Mouse (Mus musculus): ENCODE data around the gene Asb15. TPM values are rescaled to one million over a fixed set of nuclear protein-coding genes. Genes with fewer than 3 reads are reported as not detected.

Asb15 gene
- polyA plus RNA-seq, 1 experiment from 2014 or later: not detected

- Histone ChIP-seq H3K9me3 (ENCODE audit: control insufficient read depth, low read length) (no peaks in the 10 kb centered on the region), H3K36me3 (ENCODE audit: control insufficient read depth, insufficient read depth, low read length) (no peaks in the 10 kb centered on the region), H3K4me3 (ENCODE audit: low read depth, low read length) (no peak overlapping the region), H3K4me1 (replicated peaks; ENCODE audit: control insufficient read depth, insufficient read depth, low read length) (no peaks in the 10 kb centered on the region), H3K4me2 (no peak overlapping the region), H3K27me3 (replicated peaks; ENCODE audit: control insufficient read depth, insufficient read depth, low read length) (no peaks in the 10 kb centered on the region), H3K9ac (ENCODE audit: low read depth, low read length) (no peak overlapping the region), H3K27ac (ENCODE audit: low read depth, low read length) (no peak overlapping the region)
- DNase-seq (ENCODE audit: low spot score) (no peak), ATAC-seq (replicated peaks; ENCODE audit: low FRiP score) (no peak)
- WGBS: 86% methylated on average over 6 of the region's 6 CpGs
Observed at GRCm38 (mm10) chr6:24599179-24599578, 71.2 kb downstream of the Asb15 start.

GRCm38 (mm10) chr6:24599639-24600038, 71.7 kb downstream of the Asb15 start:
- Histone ChIP-seq H3K4me3 (ENCODE audit: low read depth, low read length) (no peak overlapping the region), H3K9ac (ENCODE audit: low read depth, low read length) (no peak overlapping the region), H3K27me3 (replicated peaks; ENCODE audit: control insufficient read depth, insufficient read depth, low read length) (no peaks in the 10 kb centered on the region), H3K36me3 (ENCODE audit: control insufficient read depth, insufficient read depth, low read length) (no peaks in the 10 kb centered on the region), H3K9me3 (ENCODE audit: control insufficient read depth, low read length) (no peaks in the 10 kb centered on the region), H3K27ac (ENCODE audit: low read depth, low read length) (no peak overlapping the region), H3K4me2 (no peak overlapping the region), H3K4me1 (replicated peaks; ENCODE audit: control insufficient read depth, insufficient read depth, low read length) (no peaks in the 10 kb centered on the region)
- 83% methylated on average over 5 of the region's 5 CpGs for WGBS
- no peak for DNase-seq (ENCODE audit: low spot score)
- no peak for ATAC-seq (replicated peaks; ENCODE audit: low FRiP score)

GRCm38 (mm10) chr6:24600134-24600533, 72.2 kb downstream of the Asb15 start:
- ATAC-seq (replicated peaks; ENCODE audit: low FRiP score) (no peak), DNase-seq (ENCODE audit: low spot score) (no peak)
- whole genome bisulfite sequencing: 76% methylated on average over 6 of the region's 6 CpGs
- H3K4me3 ChIP-seq (ENCODE audit: low read depth, low read length): no peak overlapping the region
- H3K4me1 ChIP-seq (replicated peaks; ENCODE audit: control insufficient read depth, insufficient read depth, low read length): no peaks in the 10 kb centered on the region
- H3K27ac ChIP-seq (ENCODE audit: low read depth, low read length): no peak overlapping the region
- no peaks in the 10 kb centered on the region for H3K27me3 ChIP-seq (replicated peaks; ENCODE audit: control insufficient read depth, insufficient read depth, low read length)
- no peak overlapping the region for H3K9ac ChIP-seq (ENCODE audit: low read depth, low read length)
- no peak overlapping the region for H3K4me2 ChIP-seq
- no peaks in the 10 kb centered on the region for H3K9me3 ChIP-seq (ENCODE audit: control insufficient read depth, low read length)
- no peaks in the 10 kb centered on the region for H3K36me3 ChIP-seq (ENCODE audit: control insufficient read depth, insufficient read depth, low read length)

- H3K4me3 ChIP-seq (ENCODE audit: low read depth, low read length): no peak overlapping the region
- DNase-seq (ENCODE audit: low spot score): no peak
- no peaks in the 10 kb centered on the region for H3K36me3 ChIP-seq (ENCODE audit: control insufficient read depth, insufficient read depth, low read length)
- no peak overlapping the region for H3K27ac ChIP-seq (ENCODE audit: low read depth, low read length)
- no peak overlapping the region for H3K4me2 ChIP-seq
- no peak for ATAC-seq (replicated peaks; ENCODE audit: low FRiP score)
- no peaks in the 10 kb centered on the region for H3K4me1 ChIP-seq (replicated peaks; ENCODE audit: control insufficient read depth, insufficient read depth, low read length)
- H3K9me3 ChIP-seq (ENCODE audit: control insufficient read depth, low read length): no peaks in the 10 kb centered on the region
- no peaks in the 10 kb centered on the region for H3K27me3 ChIP-seq (replicated peaks; ENCODE audit: control insufficient read depth, insufficient read depth, low read length)
- H3K9ac ChIP-seq (ENCODE audit: low read depth, low read length): no peak overlapping the region
- 69% methylated on average over 4 of the region's 4 CpGs for WGBS
Observed at GRCm38 (mm10) chr6:24600726-24601125, 72.8 kb downstream of the Asb15 start.

GRCm38 (mm10) chr6:24601668-24602067, 73.7 kb downstream of the Asb15 start:
- Histone ChIP-seq H3K36me3 (ENCODE audit: control insufficient read depth, insufficient read depth, low read length) (no peaks in the 10 kb centered on the region), H3K9me3 (ENCODE audit: control insufficient read depth, low read length) (no peaks in the 10 kb centered on the region), H3K27me3 (replicated peaks; ENCODE audit: control insufficient read depth, insufficient read depth, low read length) (no peaks in the 10 kb centered on the region), H3K4me2 (no peak overlapping the region), H3K9ac (ENCODE audit: low read depth, low read length) (no peak overlapping the region), H3K4me3 (ENCODE audit: low read depth, low read length) (no peak overlapping the region), H3K27ac (ENCODE audit: low read depth, low read length) (no peak overlapping the region), H3K4me1 (replicated peaks; ENCODE audit: control insufficient read depth, insufficient read depth, low read length) (no peaks in the 10 kb centered on the region)
- 41% methylated on average over 1 of the region's 1 CpGs for WGBS
- ATAC-seq (replicated peaks; ENCODE audit: low FRiP score) (no peak), DNase-seq (ENCODE audit: low spot score) (no peak)

- no peak for ATAC-seq (replicated peaks; ENCODE audit: low FRiP score)
- 68% methylated on average over 3 of the region's 3 CpGs for WGBS
- DNase-seq (ENCODE audit: low spot score): no peak
- Histone ChIP-seq H3K4me3 (ENCODE audit: low read depth, low read length) (no peak overlapping the region), H3K9me3 (ENCODE audit: control insufficient read depth, low read length) (no peaks in the 10 kb centered on the region), H3K4me1 (replicated peaks; ENCODE audit: control insufficient read depth, insufficient read depth, low read length) (no peaks in the 10 kb centered on the region), H3K4me2 (no peak overlapping the region), H3K27me3 (replicated peaks; ENCODE audit: control insufficient read depth, insufficient read depth, low read length) (no peaks in the 10 kb centered on the region), H3K27ac (ENCODE audit: low read depth, low read length) (no peak overlapping the region), H3K9ac (ENCODE audit: low read depth, low read length) (no peak overlapping the region), H3K36me3 (ENCODE audit: control insufficient read depth, insufficient read depth, low read length) (no peaks in the 10 kb centered on the region)
Observed at GRCm38 (mm10) chr6:24602351-24602750, 74.4 kb downstream of the Asb15 start.

- H3K36me3 ChIP-seq (ENCODE audit: control insufficient read depth, insufficient read depth, low read length): no peaks in the 10 kb centered on the region; the same call in 1 of the 2 replicates
- H3K9ac ChIP-seq (ENCODE audit: low read depth, low read length): no peak overlapping the region
- no peaks in the 10 kb centered on the region for H3K4me1 ChIP-seq (replicated peaks; ENCODE audit: control insufficient read depth, insufficient read depth, low read length)
- no peaks in the 10 kb centered on the region for H3K9me3 ChIP-seq (ENCODE audit: control insufficient read depth, low read length)
- WGBS: 67% methylated on average over 5 of the region's 5 CpGs
- H3K4me2 ChIP-seq: no peak overlapping the region
- ATAC-seq (replicated peaks; ENCODE audit: low FRiP score) (no peak), DNase-seq (ENCODE audit: low spot score) (no peak)
- no peak overlapping the region for H3K27ac ChIP-seq (ENCODE audit: low read depth, low read length)
- no peaks in the 10 kb centered on the region for H3K27me3 ChIP-seq (replicated peaks; ENCODE audit: control insufficient read depth, insufficient read depth, low read length)
- H3K4me3 ChIP-seq (ENCODE audit: low read depth, low read length): no peak overlapping the region
Observed at GRCm38 (mm10) chr6:24602993-24603392, 75.0 kb downstream of the Asb15 start.

- H3K9me3 ChIP-seq (ENCODE audit: control insufficient read depth, low read length): no peaks in the 10 kb centered on the region
- DNase-seq (ENCODE audit: low spot score): no peak
- H3K27ac ChIP-seq (ENCODE audit: low read depth, low read length): no peak overlapping the region
- H3K27me3 ChIP-seq (replicated peaks; ENCODE audit: control insufficient read depth, insufficient read depth, low read length): no peaks in the 10 kb centered on the region
- 88% methylated on average over 7 of the region's 7 CpGs for WGBS
- no peak for ATAC-seq (replicated peaks; ENCODE audit: low FRiP score)
- H3K4me2 ChIP-seq: no peak overlapping the region
- no peaks in the 10 kb centered on the region for H3K4me1 ChIP-seq (replicated peaks; ENCODE audit: control insufficient read depth, insufficient read depth, low read length)
- no peak overlapping the region for H3K4me3 ChIP-seq (ENCODE audit: low read depth, low read length)
- H3K9ac ChIP-seq (ENCODE audit: low read depth, low read length): no peak overlapping the region
- no peaks in the 10 kb centered on the region; the same call in 1 of the 2 replicates for H3K36me3 ChIP-seq (ENCODE audit: control insufficient read depth, insufficient read depth, low read length)
Observed at GRCm38 (mm10) chr6:24604289-24604688, 76.3 kb downstream of the Asb15 start.

GRCm38 (mm10) chr6:24605631-24606030, 77.7 kb downstream of the Asb15 start:
- no peaks in the 10 kb centered on the region for H3K4me1 ChIP-seq (replicated peaks; ENCODE audit: control insufficient read depth, insufficient read depth, low read length)
- no peak overlapping the region for H3K27ac ChIP-seq (ENCODE audit: low read depth, low read length)
- H3K4me2 ChIP-seq: no peak overlapping the region
- 86% methylated on average over 8 of the region's 8 CpGs for WGBS
- H3K9ac ChIP-seq (ENCODE audit: low read depth, low read length): no peak overlapping the region
- no peaks in the 10 kb centered on the region for H3K27me3 ChIP-seq (replicated peaks; ENCODE audit: control insufficient read depth, insufficient read depth, low read length)
- H3K36me3 ChIP-seq (ENCODE audit: control insufficient read depth, insufficient read depth, low read length): no peaks in the 10 kb centered on the region; the same call in 1 of the 2 replicates
- DNase-seq (ENCODE audit: low spot score): no peak
- H3K4me3 ChIP-seq (ENCODE audit: low read depth, low read length): no peak overlapping the region
- no peak for ATAC-seq (replicated peaks; ENCODE audit: low FRiP score)
- no peaks in the 10 kb centered on the region for H3K9me3 ChIP-seq (ENCODE audit: control insufficient read depth, low read length)

Data from liver, embryonic 11.5 days (tissue).